Mouse (Mus musculus): ENCODE results near the gene Palm. TPM values are rescaled to one million over a fixed set of nuclear protein-coding genes. Genes with fewer than 3 reads are reported as not detected.

Gene Palm
- polyA plus RNA-seq, 2 experiments, result 55.8 to 76.2 TPM

DNA sequence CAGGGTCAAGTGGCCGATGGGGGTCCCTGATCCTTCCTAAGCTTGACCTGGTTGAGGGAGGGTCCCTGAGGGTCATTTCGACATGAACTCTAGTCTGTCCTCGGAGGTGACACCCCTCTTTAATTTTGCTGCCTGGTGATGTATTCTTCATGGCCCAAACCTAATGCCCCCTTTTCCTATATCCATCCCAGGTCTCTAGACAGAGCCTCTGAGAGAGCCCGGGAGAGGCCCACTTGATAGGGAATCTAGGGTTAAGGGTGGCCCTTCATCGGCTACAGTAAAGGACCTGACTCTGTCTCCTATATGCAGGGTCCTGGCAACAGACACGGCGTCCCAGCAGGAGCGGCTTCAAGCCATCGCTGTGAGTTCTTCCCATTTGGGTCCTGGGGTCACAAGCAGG is 13.0 kb downstream of the Palm start:
- Histone ChIP-seq H3K9ac (ENCODE audit: low read depth, low read length, severe bottlenecking) (no peak overlapping the region), H3K27ac (replicated peaks; ENCODE audit: low read depth, low read length) (no peak overlapping the region), H3K36me3 (ENCODE audit: control insufficient read depth, insufficient read depth, low read length) (peaks cover 41% of the 10 kb centered on the region), H3K4me3 (replicated peaks; ENCODE audit: low read length) (no peak overlapping the region), H3K4me1 (ENCODE audit: control insufficient read depth, insufficient read depth, low read length) (peaks cover 18% of the 10 kb centered on the region), H3K9me3 (ENCODE audit: control insufficient read depth, low read length) (no peaks in the 10 kb centered on the region), H3K27me3 (ENCODE audit: control insufficient read depth, insufficient read depth, low read length) (no peaks in the 10 kb centered on the region), H3K4me2 (replicated peaks; ENCODE audit: low read depth, low read length, severe bottlenecking) (no peak overlapping the region)
- WGBS, result 85% methylated on average over 9 of the region's 9 CpGs
- DNase-seq (ENCODE audit: low spot score), result no peak
- ATAC-seq (ENCODE audit: low FRiP score, low read depth), result no peak
- no peak for TF ChIP-seq POLR2A (IDR thresholded peaks at IDR 0.05; ENCODE audit: borderline replicate concordance, extremely low read depth, insufficient read depth, insufficient read length)

GRCm38 (mm10) chr10:79806972-79807371 is 13.6 kb downstream of the Palm start:
- no peaks in the 10 kb centered on the region for H3K27me3 ChIP-seq (ENCODE audit: control insufficient read depth, insufficient read depth, low read length)
- WGBS, result 78% methylated on average over 10 of the region's 10 CpGs

GRCm38 (mm10) chr10:79807826-79808225 is 14.5 kb downstream of the Palm start:
- no peaks in the 10 kb centered on the region for H3K9me3 ChIP-seq (ENCODE audit: control insufficient read depth, low read length)
- DNase-seq (ENCODE audit: low spot score) (no peak), ATAC-seq (ENCODE audit: low FRiP score, low read depth) (no peak)
- WGBS, result 50% methylated on average over 11 of the region's 11 CpGs
- no peaks in the 10 kb centered on the region for H3K27me3 ChIP-seq (ENCODE audit: control insufficient read depth, insufficient read depth, low read length)
- H3K36me3 ChIP-seq (ENCODE audit: control insufficient read depth, insufficient read depth, low read length), result peaks cover 48% of the 10 kb centered on the region
- no peak overlapping the region for H3K4me2 ChIP-seq (replicated peaks; ENCODE audit: low read depth, low read length, severe bottlenecking)
- no peak overlapping the region for H3K9ac ChIP-seq (ENCODE audit: low read depth, low read length, severe bottlenecking)
- no peak overlapping the region for H3K4me3 ChIP-seq (replicated peaks; ENCODE audit: low read length)
- TF ChIP-seq POLR2A (IDR thresholded peaks at IDR 0.05; ENCODE audit: borderline replicate concordance, extremely low read depth, insufficient read depth, insufficient read length), result no peak
- H3K4me1 ChIP-seq (ENCODE audit: control insufficient read depth, insufficient read depth, low read length), result peaks cover 10% of the 10 kb centered on the region
- 0 out of 2 replicates have a peak overlapping the region, but pooled peaks have one; percentile 5 for H3K27ac ChIP-seq (replicated peaks; ENCODE audit: low read depth, low read length)

More at GRCm38 (mm10) chr10:79806972-79807371, 13.6 kb downstream of the Palm start:
- no peak for ATAC-seq (ENCODE audit: low FRiP score, low read depth)
- H3K9me3 ChIP-seq (ENCODE audit: control insufficient read depth, low read length), result no peaks in the 10 kb centered on the region
- no peak overlapping the region for H3K9ac ChIP-seq (ENCODE audit: low read depth, low read length, severe bottlenecking)
- H3K4me1 ChIP-seq (ENCODE audit: control insufficient read depth, insufficient read depth, low read length), result peaks cover 17% of the 10 kb centered on the region
- no peak for DNase-seq (ENCODE audit: low spot score)
- peaks cover 47% of the 10 kb centered on the region for H3K36me3 ChIP-seq (ENCODE audit: control insufficient read depth, insufficient read depth, low read length)
- H3K27ac ChIP-seq (replicated peaks; ENCODE audit: low read depth, low read length), result no peak overlapping the region
- no peak for TF ChIP-seq POLR2A (IDR thresholded peaks at IDR 0.05; ENCODE audit: borderline replicate concordance, extremely low read depth, insufficient read depth, insufficient read length)
- no peak overlapping the region for H3K4me2 ChIP-seq (replicated peaks; ENCODE audit: low read depth, low read length, severe bottlenecking)
- no peak overlapping the region for H3K4me3 ChIP-seq (replicated peaks; ENCODE audit: low read length)

GRCm38 (mm10) chr10:79808728-79809127 is 15.4 kb downstream of the Palm start:
- no peak overlapping the region for H3K27ac ChIP-seq (replicated peaks; ENCODE audit: low read depth, low read length)
- peaks cover 51% of the 10 kb centered on the region for H3K36me3 ChIP-seq (ENCODE audit: control insufficient read depth, insufficient read depth, low read length)
- no peaks in the 10 kb centered on the region for H3K27me3 ChIP-seq (ENCODE audit: control insufficient read depth, insufficient read depth, low read length)
- DNase-seq (ENCODE audit: low spot score) (no peak), ATAC-seq (ENCODE audit: low FRiP score, low read depth) (no peak)
- H3K4me1 ChIP-seq (ENCODE audit: control insufficient read depth, insufficient read depth, low read length), result peaks cover 3% of the 10 kb centered on the region
- TF ChIP-seq POLR2A (IDR thresholded peaks at IDR 0.05; ENCODE audit: borderline replicate concordance, extremely low read depth, insufficient read depth, insufficient read length), result no peak
- WGBS, result 92% methylated on average over 11 of the region's 11 CpGs
- H3K4me2 ChIP-seq (replicated peaks; ENCODE audit: low read depth, low read length, severe bottlenecking), result no peak overlapping the region
- no peak overlapping the region for H3K4me3 ChIP-seq (replicated peaks; ENCODE audit: low read length)
- H3K9me3 ChIP-seq (ENCODE audit: control insufficient read depth, low read length), result no peaks in the 10 kb centered on the region
- H3K9ac ChIP-seq (ENCODE audit: low read depth, low read length, severe bottlenecking), result no peak overlapping the region

DNA sequence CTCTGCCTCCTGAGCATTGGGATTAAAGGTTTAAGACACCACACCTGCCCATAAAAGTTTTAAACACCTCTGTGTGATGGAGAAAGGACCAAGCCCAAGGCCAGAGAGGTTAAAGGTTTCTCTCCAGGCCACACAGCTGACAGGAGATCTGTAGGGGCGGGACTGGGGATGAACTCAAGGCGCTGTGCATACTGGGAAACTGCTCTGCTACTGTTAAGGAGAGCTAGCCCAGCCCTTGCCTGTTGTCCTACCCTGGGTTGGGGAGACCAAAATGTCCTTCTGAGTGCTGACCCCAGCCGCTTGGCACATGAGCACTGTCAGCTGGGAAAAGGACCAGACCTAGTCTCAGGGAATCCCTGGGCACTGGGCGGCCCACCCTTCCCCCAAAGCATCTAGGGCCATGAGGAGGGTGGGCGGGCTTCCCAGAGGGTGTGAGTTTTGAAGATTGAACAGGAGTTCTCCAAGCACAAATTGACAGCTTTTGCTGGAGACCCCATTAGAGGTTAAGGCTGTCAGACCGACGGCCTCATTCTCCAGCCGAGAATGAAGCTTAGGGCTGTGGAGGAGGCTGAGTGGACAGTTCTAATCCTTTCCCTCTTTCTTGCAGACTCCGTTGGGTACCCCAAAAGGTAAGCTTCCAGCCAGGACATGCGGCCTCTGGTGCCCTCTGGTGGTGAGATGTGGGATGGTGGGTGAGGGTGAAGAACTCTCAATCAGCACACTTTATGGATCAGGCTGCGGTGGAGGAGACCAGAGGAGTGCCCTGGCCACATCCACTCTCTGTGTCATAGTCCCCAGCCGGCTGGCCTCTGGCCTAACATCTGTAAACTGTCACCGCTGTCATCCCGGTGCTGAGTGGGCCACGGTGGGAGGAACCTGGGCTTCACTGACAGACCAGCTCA is 18.6 kb downstream of the Palm start:
- no peak overlapping the region for H3K27ac ChIP-seq (replicated peaks; ENCODE audit: low read depth, low read length)
- H3K4me1 ChIP-seq (ENCODE audit: control insufficient read depth, insufficient read depth, low read length), result no peaks in the 10 kb centered on the region
- H3K9me3 ChIP-seq (ENCODE audit: control insufficient read depth, low read length), result no peaks in the 10 kb centered on the region
- H3K4me2 ChIP-seq (replicated peaks; ENCODE audit: low read depth, low read length, severe bottlenecking), result no peak overlapping the region
- WGBS, result 28% methylated on average over 15 of the region's 15 CpGs
- no peak overlapping the region for H3K4me3 ChIP-seq (replicated peaks; ENCODE audit: low read length)
- DNase-seq (ENCODE audit: low spot score) (peak; percentile 68), ATAC-seq (ENCODE audit: low FRiP score, low read depth) (0 out of 2 replicates have a peak, but pooled peaks have one; percentile 34)
- peaks cover 67% of the 10 kb centered on the region for H3K36me3 ChIP-seq (ENCODE audit: control insufficient read depth, insufficient read depth, low read length)
- no peaks in the 10 kb centered on the region for H3K27me3 ChIP-seq (ENCODE audit: control insufficient read depth, insufficient read depth, low read length)
- H3K9ac ChIP-seq (ENCODE audit: low read depth, low read length, severe bottlenecking), result no peak overlapping the region
- TF ChIP-seq POLR2A (IDR thresholded peaks at IDR 0.05; ENCODE audit: borderline replicate concordance, extremely low read depth, insufficient read depth, insufficient read length), result no peak

Measured in limb, embryonic 14.5 days (tissue).